Mouse (Mus musculus) midbrain, embryonic 10.5 days (tissue): ENCODE measurements at regions not wholly inside any gene's neighbourhood (a gene's known extent, or its start where the extent isn't known, plus 50 kb on each side); places are given as distances from the start of the nearest gene placed in this dataset.

Experiments used
- DNase-seq: peaks from one replicate; pipeline ENCODE4 v3.0.0-alpha.2; 2017; ENCODE audit warnings: low spot score
- H3K27ac ChIP-seq: fragments of 300-500 bp; sonication (generic); replicated peaks from 2 replicates; pipeline ENCODE4 v1.5.1; 2016; ENCODE audit warnings: mild to moderate bottlenecking
- H3K27me3 ChIP-seq: fragments of 300-500 bp; sonication (generic); 2 replicates; pipeline ENCODE4 v1.6.1; 2016; ENCODE audit warnings: low read depth, mild to moderate bottlenecking; ENCODE audit not compliant: poor library complexity, severe bottlenecking
- H3K36me3 ChIP-seq: fragments of 300-500 bp; sonication (generic); 2 replicates; pipeline ENCODE4 v1.6.1; 2016; ENCODE audit warnings: mild to moderate bottlenecking, moderate library complexity
- H3K4me1 ChIP-seq: fragments of 300-500 bp; sonication (generic); 2 replicates; pipeline ENCODE4 v1.6.1; 2016
- H3K4me3 ChIP-seq: fragments of 300-500 bp; sonication (generic); 2 replicates; pipeline ENCODE4 v1.5.1; 2016; ENCODE audit warnings: mild to moderate bottlenecking, moderate library complexity
- H3K9me3 ChIP-seq: fragments of 300-500 bp; sonication (generic); replicated peaks from 2 replicates; pipeline ENCODE4 v1.6.1; 2016; ENCODE audit warnings: mild to moderate bottlenecking
- WGBS: fragments of 180-500 bp; shearing (Covaris S2); methylation state at CpG from one replicate; pipeline ENCODE4 v1.1.7; 2016; 5-methylcytosine and 5-hydroxymethylcytosine counted together

DNA sequence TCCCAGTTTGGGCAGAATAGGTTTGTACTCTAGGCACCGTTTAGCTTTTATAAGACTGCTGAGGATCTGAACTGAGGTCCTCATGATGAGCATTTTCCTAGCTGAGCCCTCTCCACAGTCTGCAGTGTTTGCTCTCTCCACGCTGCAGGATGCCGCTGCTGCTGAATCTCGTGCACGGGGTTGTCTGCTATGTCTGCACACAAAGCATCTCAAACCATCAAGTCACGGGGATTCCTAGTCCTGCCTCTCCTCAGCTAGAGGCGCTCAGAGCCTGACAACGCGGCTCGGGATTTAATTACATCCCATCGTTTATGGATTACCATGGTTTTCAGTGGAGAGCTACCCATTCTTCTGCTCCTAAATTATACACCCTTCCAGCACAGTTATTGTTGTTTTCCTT is 175.6 kb downstream of the Rnf144b start:
- WGBS, result 65% methylated on average over 11 of the region's 11 CpGs
- peaks cover 13% of the 10 kb centered on the region for H3K4me1 ChIP-seq
- H3K9me3 ChIP-seq, result no peaks in the 10 kb centered on the region
- H3K27me3 ChIP-seq, result no peaks in the 10 kb centered on the region
- DNase-seq, result no peak
- H3K4me3 ChIP-seq, result no peak overlapping the region
- H3K36me3 ChIP-seq, result no peaks in the 10 kb centered on the region
- H3K27ac ChIP-seq, result no peak overlapping the region

DNA sequence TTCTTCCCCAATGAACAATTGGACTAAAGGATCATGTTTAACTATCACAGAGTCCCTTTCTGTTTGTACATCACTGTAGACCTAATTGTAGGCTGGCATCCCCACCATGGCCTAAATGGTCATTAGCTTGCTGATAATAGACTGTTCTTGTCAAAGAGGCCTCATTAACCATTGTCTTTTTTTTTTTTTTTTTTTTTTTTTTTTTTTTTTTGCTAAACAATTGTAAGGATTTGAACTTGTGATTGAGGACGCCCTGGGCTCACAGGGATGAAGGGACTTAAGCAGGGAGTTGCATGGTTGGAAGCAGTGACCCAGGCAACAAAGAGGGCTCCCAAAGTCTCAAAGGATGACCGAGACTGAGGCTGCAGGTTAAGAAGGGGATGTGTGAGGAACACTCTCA is 178.0 kb downstream of the Rnf144b start:
- Histone ChIP-seq H3K4me1 (peaks cover 13% of the 10 kb centered on the region), H3K9me3 (no peaks in the 10 kb centered on the region), H3K36me3 (no peaks in the 10 kb centered on the region), H3K4me3 (no peak overlapping the region), H3K27ac (no peak overlapping the region), H3K27me3 (no peaks in the 10 kb centered on the region)
- no peak for DNase-seq
- WGBS, result 51% methylated on average over 2 of the region's 2 CpGs

DNA sequence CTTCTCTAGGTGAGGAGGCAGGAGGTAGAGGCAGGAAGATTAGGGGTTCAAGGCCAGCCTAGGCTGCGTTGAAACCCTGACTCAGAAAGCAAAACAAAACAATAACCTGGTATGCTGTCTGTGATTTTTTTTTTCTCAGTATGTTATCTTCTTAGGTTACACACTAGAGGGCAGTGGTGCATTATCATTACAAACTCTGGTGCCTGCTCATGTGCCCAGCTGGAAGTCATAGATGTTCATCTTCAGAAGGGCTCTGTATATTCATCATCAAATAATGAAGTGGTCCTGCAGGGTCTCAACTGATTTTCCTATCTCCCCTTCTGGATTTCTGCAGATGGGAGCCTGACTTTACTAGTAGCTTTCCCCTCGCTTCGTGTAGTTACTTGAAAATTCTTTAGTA is 178.6 kb downstream of the Rnf144b start:
- Histone ChIP-seq H3K36me3 (no peaks in the 10 kb centered on the region), H3K27ac (no peak overlapping the region), H3K27me3 (no peaks in the 10 kb centered on the region), H3K4me1 (peaks cover 13% of the 10 kb centered on the region), H3K4me3 (no peak overlapping the region), H3K9me3 (no peaks in the 10 kb centered on the region)
- WGBS, result 69% methylated on average over 3 of the region's 3 CpGs
- DNase-seq, result no peak

DNA sequence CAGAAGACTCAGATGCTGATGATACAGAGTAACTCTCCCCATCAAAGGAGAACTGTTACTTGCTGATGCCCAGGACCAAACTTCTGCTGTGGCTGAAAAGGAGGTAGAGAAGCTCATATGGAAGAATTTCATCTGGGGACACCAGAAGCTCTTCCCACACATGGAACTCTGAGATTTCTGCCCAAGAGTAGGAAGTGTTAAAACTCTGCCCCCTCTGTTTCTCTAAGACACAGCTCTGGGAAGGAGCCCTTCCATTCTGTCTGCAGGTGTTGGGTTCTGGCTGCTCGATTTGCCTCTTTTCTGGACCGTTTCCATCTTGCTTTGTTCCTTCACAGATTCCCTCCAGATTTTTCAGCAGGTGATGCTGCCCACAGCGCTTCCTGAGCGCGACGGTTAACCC is 187.0 kb downstream of the Rnf144b start:
- peaks cover 10% of the 10 kb centered on the region for H3K4me1 ChIP-seq
- no peaks in the 10 kb centered on the region for H3K36me3 ChIP-seq
- no peak overlapping the region for H3K4me3 ChIP-seq
- H3K9me3 ChIP-seq, result no peaks in the 10 kb centered on the region
- no peaks in the 10 kb centered on the region for H3K27me3 ChIP-seq
- no peak overlapping the region for H3K27ac ChIP-seq
- WGBS, result 89% methylated on average over 6 of the region's 6 CpGs
- no peak for DNase-seq

DNA sequence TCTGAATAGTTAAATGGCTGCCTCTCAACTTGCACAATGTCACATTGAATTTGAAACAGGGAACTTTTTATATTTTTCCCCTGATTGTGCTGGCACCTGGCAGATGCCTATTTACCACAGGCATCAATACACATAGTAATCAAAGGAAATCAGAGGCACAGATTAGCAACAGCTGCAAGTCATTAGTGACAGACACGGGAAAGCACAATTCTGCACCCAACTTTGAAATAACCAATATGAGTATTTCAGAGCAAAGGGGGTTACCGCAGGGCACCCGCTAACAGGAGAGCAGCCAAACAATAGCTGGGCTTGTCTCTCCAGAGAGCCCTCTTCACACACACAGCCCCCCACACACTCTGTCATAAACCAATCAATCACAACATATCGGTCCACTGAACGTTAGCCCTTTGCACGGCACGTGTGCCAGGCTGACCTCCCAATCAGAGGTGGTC is 188.3 kb downstream of the Rnf144b start:
- H3K4me1 ChIP-seq, result peaks cover 10% of the 10 kb centered on the region
- WGBS, result 83% methylated on average over 7 of the region's 7 CpGs
- H3K4me3 ChIP-seq, result no peak overlapping the region
- H3K27me3 ChIP-seq, result no peaks in the 10 kb centered on the region
- no peaks in the 10 kb centered on the region for H3K36me3 ChIP-seq
- DNase-seq, result no peak
- H3K27ac ChIP-seq, result no peak overlapping the region
- H3K9me3 ChIP-seq, result no peaks in the 10 kb centered on the region

DNA sequence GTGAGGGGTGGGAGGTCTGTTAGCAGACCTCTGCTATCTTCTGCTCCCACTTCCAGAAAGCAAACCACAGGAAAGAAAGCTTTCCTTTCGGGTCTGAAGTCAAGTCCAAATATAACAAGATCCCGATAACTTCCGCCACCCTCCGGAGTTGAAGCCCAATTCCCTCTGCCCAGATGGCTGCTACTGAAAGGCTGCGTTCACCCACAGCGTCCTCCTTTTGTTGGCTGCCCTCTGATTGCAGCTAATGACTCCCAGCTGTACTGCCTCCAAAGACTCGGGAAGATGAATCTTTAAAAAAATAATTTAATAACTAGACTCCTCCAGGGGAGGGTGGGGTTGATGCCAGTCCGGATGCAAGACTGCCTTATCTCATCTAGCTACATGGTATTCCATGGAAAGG is 197.1 kb downstream of the Rnf144b start:
- Histone ChIP-seq H3K27ac (no peak overlapping the region), H3K27me3 (no peaks in the 10 kb centered on the region), H3K36me3 (no peaks in the 10 kb centered on the region), H3K4me3 (no peak overlapping the region), H3K4me1 (no peaks in the 10 kb centered on the region), H3K9me3 (no peaks in the 10 kb centered on the region)
- WGBS, result 81% methylated on average over 8 of the region's 8 CpGs
- DNase-seq, result no peak

DNA sequence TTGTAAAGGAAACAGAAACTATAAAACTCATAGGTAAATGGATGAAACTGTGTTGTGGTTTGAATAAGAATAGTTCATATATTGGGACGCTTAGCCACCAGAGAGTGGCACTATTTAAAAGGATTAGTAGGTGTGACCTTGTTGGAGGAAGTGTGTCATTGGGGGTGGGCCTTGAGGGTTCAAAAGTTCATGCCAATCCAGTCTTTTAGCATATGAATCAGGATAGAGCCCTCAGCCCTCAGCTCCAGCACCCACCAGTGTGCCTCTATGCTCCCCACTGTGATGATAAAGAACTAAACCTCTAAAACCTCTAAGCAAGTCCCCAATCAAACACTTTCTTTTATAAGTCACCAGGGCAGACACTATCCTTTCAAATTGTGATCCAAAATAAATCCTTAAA is 199.4 kb downstream of the Rnf144b start:
- H3K9me3 ChIP-seq, result no peaks in the 10 kb centered on the region
- no peak overlapping the region for H3K27ac ChIP-seq
- 77% methylated on average over 1 of the region's 1 CpGs for WGBS
- no peaks in the 10 kb centered on the region for H3K36me3 ChIP-seq
- H3K4me3 ChIP-seq, result no peak overlapping the region
- no peak for DNase-seq
- no peaks in the 10 kb centered on the region for H3K4me1 ChIP-seq
- H3K27me3 ChIP-seq, result no peaks in the 10 kb centered on the region

DNA sequence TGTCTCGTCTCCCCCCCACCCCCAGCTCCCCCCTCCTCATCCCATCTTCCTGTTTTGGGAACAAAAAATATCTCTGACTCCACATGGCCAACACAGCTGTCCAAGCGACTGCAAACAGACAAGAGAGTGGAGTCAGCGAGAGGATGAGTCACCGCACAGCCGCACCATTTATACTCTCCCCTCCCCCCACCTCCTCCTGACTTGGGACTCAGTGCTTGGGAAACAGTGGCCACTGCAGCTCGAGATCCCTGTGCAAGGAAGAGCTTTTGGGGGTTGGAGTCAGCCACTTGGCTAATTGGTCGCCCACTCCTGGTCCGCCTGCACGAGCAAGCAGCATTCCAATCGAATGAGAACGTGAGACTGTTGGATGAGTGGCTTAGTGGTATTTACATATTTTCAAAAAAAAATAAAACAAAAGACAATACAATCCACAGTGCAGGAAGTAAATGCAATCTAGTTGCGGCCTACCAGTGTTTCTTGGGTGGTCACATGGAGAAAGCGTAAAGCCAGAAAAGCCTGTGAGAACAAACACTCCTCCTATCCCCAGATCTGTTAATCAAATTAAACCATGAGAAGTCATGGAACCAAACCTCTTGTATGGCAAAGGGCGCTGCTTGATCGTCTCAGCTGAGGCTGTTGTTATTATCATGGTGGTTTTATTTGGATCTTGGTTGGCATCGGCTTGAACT is 213.7 kb downstream of the Rnf144b start:
- H3K27me3 ChIP-seq, result no peaks in the 10 kb centered on the region
- 80% methylated on average over 16 of the region's 16 CpGs for WGBS
- H3K9me3 ChIP-seq, result no peaks in the 10 kb centered on the region
- DNase-seq, result no peak
- H3K4me1 ChIP-seq, result peaks cover 12% of the 10 kb centered on the region
- H3K27ac ChIP-seq, result peak overlapping the region; percentile 63; the same call in 1 of the 2 replicates
- H3K4me3 ChIP-seq, result no peak overlapping the region
- H3K36me3 ChIP-seq, result no peaks in the 10 kb centered on the region

DNA sequence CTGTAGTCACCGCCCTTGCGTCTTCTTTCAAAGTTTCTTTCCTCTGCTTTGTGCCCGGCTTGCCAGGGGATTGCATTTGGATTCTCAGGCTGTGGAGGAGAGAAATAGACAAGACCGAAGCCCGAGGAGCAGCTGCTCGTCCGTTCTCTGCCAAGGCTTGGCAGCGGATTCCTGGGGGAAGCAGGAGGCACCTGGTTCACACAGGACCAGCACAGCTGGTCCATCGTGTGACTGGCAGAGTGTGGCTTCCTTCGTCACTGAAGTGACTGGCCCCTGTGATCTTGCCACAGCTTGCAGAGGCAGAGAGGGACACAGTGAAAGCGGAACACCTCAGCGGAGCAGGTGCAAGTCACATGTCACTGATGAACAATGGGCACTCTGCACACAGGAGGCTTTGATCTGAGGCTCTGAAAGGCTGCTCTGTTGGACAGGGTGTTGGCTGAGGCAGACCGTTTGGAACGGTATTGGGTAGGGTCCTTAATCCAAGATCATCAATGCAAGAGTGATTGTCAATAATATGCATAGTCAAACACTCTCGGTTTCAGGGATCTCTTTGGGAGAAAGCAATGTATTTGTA is 214.5 kb downstream of the Rnf144b start:
- WGBS, result 89% methylated on average over 15 of the region's 15 CpGs
- peaks cover 12% of the 10 kb centered on the region for H3K4me1 ChIP-seq
- 0 out of 2 replicates have a peak overlapping the region, but pooled peaks have one; percentile 46 for H3K27ac ChIP-seq
- no peak overlapping the region for H3K4me3 ChIP-seq
- no peaks in the 10 kb centered on the region for H3K27me3 ChIP-seq
- DNase-seq, result no peak
- no peaks in the 10 kb centered on the region for H3K36me3 ChIP-seq
- no peaks in the 10 kb centered on the region for H3K9me3 ChIP-seq

DNA sequence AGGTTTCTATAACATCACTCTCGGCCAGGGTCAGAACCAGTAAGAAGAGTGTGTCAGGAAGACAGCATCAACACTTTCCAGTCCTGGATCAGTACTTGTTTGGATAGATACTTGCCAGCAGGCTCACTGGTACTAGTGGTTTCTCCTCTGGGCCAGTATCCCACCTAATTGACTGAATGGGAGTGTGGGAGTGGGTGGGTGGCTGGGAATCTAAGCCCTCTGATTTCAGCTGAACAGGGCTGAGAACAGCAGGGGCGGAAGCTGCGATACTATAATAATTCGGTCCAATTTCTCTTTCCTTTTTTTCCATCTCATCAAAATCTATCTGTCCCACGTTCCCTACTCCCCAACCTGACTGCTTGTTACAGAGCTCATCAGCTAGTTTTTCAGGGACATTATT is 217.0 kb downstream of the Rnf144b start:
- no peak for DNase-seq
- WGBS, result 76% methylated on average over 5 of the region's 5 CpGs
- H3K36me3 ChIP-seq, result no peaks in the 10 kb centered on the region
- no peaks in the 10 kb centered on the region for H3K9me3 ChIP-seq
- H3K4me3 ChIP-seq, result no peak overlapping the region
- H3K27me3 ChIP-seq, result no peaks in the 10 kb centered on the region
- H3K4me1 ChIP-seq, result peaks cover 12% of the 10 kb centered on the region
- no peak overlapping the region for H3K27ac ChIP-seq

DNA sequence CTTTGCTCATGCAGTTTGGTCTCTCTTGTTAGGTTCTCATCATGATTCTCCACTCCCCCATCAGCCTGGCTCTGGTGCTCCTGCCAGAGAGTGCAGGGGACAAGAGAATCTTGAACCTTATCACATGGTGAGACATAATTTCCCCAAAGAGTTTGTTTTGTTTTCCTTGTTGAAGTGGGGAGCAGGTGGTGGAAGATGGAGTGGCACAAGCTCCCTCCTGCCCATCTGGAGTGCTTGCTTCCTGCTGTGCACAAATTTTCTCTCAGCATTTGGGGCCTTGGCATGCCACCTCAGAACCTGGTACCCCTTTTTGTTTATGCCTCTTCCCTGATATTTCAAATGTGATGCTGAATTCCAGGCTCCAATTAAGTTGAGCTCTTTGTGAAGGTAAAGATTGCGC is 219.9 kb downstream of the Rnf144b start:
- Histone ChIP-seq H3K9me3 (no peaks in the 10 kb centered on the region), H3K36me3 (no peaks in the 10 kb centered on the region), H3K4me1 (0 out of 2 replicates have a peak, but pooled peaks cover under 1% of the 10 kb centered on the region), H3K27me3 (no peaks in the 10 kb centered on the region), H3K27ac (no peak overlapping the region), H3K4me3 (no peak overlapping the region)
- 94% methylated on average over 1 of the region's 1 CpGs for WGBS
- no peak for DNase-seq

DNA sequence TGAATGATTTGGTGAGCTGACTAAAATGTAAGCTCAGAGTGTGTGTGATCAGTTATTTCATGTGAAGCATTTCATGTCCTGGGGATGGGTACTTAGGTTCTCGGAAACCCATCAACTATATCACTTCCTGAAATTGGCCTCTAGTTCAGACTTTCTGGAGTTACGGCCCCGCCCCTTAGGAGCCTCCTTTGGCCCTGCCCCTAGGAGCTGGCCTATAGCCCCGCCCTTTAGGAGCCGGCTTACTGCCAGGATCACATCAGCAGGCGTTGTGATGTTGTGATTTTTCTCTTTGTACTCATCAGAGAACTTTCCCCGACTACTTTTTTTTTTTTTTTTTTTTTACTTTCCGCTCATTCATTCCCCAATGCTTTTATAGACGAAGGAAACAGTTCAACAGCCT is 223.1 kb downstream of the Rnf144b start:
- H3K9me3 ChIP-seq, result no peaks in the 10 kb centered on the region
- no peak overlapping the region for H3K4me3 ChIP-seq
- H3K36me3 ChIP-seq, result no peaks in the 10 kb centered on the region
- DNase-seq, result no peak
- H3K27ac ChIP-seq, result no peak overlapping the region
- H3K4me1 ChIP-seq, result peaks cover 4% of the 10 kb centered on the region
- WGBS, result 45% methylated on average over 9 of the region's 9 CpGs
- H3K27me3 ChIP-seq, result no peaks in the 10 kb centered on the region; the same call in 1 of the 2 replicates

DNA sequence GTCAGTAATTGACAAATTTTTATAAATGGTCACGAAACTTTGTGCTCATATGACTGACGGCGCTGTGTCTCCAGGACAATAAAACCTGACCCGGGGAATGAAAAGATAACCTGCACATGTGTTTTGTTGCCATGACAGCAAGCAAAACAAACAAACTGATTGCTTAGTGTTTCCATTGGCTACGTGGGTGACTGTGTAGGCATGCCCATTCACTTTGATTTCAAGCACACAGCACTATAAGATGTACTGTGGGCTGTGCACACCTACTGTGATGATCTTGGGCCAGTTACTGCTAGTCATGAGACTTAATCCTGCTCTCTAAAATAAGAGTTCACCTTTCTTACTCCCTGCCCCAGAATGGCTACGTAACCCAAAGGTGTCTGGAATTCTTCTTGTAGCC is 225.4 kb downstream of the Rnf144b start:
- no peak overlapping the region for H3K27ac ChIP-seq
- H3K4me3 ChIP-seq, result no peak overlapping the region
- H3K27me3 ChIP-seq, result no peaks in the 10 kb centered on the region; the same call in 1 of the 2 replicates
- peaks cover 6% of the 10 kb centered on the region for H3K4me1 ChIP-seq
- H3K36me3 ChIP-seq, result no peaks in the 10 kb centered on the region
- 78% methylated on average over 6 of the region's 6 CpGs for WGBS
- DNase-seq, result no peak
- H3K9me3 ChIP-seq, result no peaks in the 10 kb centered on the region
